Mouse (Mus musculus): ENCODE data around the gene Prr5. TPM values are rescaled to one million over a fixed set of nuclear protein-coding genes. Genes with fewer than 3 reads are reported as not detected.
"Not testable (repeated sequence)": the region's sequence is repeated elsewhere in the genome, so short reads cannot be mapped to it uniquely, and the experiment has no call there.

Prr5 gene
- polyA plus RNA-seq, 1 experiment from 2014 or later: 11.8 TPM

DNA sequence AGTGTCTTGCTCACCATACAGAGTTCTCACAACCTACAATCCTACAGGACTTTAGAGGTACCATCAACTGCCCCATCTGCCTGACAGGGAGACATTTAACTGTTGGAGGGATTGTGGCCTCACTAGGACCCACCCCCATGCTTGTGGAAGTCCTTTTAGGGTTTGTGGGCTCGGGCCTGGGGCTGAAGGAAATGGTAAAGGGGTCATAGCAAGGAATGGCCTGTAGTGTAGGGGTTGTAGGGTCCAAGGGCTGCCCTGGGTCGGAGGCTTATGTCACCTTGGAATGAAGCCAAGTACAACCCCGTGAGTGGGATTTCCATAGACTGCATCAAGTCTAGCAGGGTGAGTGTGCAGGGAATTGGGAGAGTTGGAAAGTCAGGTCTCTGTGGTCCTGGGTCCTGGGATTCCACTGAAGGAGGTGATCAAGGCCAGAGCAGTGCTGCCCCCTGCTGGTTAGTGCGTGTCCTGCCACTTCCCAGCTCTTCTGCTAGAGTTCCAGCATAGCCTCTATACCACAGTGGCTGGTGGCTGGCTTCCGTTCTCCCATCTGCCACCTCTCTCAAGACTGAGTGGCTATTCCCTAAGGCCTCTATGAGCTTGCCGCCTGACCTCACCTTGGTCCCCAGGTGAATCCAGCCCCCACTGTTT lies 30.9 kb downstream of the Prr5 start:
- 51% methylated on average over 6 of the region's 6 CpGs for WGBS
- no peak for ATAC-seq (replicated peaks; ENCODE audit: insufficient number of reproducible peaks, insufficient read depth, low FRiP score, low read depth)
- Histone ChIP-seq H3K27me3 (no peaks in the 10 kb centered on the region), H3K36me3 (0 out of 2 replicates have a peak, but pooled peaks cover 4% of the 10 kb centered on the region), H3K9me3 (replicated peaks) (no peaks in the 10 kb centered on the region), H3K4me3 (no peak overlapping the region), H3K4me1 (replicated peaks) (peaks cover 21% of the 10 kb centered on the region), H3K27ac (no peak overlapping the region), H3K4me2 (no peak overlapping the region), H3K9ac (no peak overlapping the region)

DNA sequence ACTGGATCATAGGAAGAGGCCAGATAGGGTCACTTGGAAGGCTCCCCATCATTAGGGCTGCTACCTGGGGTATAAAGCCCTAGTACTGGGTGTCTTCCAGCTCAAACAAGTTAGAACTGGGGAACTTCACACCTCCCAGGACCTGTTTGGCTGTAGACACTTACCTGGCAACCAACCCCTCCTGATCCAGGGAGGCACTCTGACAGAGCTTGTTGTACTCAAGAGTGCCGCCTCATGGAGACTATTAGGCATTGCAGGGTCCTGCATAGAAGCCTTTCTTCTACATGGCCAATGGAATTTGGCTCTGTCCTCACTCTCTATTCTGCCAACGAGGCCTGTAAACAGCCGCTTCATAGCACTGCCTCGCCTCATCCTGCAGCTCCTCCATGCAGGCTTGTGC lies 32.5 kb downstream of the Prr5 start:
- H3K27ac ChIP-seq: no peak overlapping the region
- ATAC-seq (replicated peaks; ENCODE audit: insufficient number of reproducible peaks, insufficient read depth, low FRiP score, low read depth): no peak
- no peaks in the 10 kb centered on the region for H3K9me3 ChIP-seq (replicated peaks)
- 0 out of 2 replicates have a peak, but pooled peaks cover 4% of the 10 kb centered on the region for H3K36me3 ChIP-seq
- 21% methylated on average over 4 of the region's 4 CpGs for WGBS
- H3K4me3 ChIP-seq: no peak overlapping the region
- H3K4me1 ChIP-seq (replicated peaks): peaks cover 10% of the 10 kb centered on the region
- H3K27me3 ChIP-seq: no peaks in the 10 kb centered on the region
- no peak overlapping the region for H3K9ac ChIP-seq
- no peak overlapping the region for H3K4me2 ChIP-seq

DNA sequence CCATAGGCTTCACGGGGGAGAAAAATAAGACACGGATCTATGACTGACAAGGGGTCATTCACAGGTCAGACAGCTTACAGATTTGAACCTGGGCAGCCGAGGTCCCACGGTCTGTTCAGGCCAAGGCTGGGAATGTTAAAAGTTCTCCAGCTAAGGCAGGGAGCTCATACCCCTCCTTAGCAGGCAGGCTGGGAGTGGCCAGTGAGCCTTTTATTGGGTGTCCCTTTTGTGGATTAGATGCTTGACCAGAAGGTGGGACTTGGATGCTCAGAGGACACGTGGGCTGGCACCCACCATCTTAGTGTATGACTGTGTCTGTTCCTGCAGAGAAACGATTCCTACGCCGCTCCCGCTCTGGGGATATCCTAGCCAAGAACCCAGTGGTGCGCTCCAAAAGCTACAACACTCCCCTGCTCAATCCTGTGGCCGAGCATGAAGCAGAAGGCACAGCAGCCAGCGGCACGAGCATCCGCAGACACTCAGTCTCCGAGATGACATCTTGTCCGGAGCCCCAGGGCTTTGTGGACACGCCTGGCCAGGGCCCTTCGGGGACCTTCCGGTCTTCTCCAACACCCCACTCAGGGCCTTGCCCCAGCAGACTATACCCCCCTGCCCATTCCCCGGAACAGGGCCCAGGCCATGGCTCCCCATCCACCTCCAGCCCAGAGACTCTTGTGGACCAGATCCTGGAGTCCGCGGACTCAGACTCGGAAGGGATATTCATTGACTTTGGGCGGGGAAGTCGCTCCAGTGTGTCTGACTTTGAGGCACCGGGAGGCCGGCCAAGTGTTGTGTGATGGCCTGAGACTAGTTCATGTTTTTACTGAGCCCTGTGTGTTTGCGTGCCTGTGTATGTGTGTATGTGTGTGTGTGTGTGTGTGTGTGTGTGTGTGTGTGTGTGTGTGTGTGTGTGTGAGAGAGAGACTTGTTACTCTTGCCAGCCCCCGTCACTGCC lies 33.2 kb downstream of the Prr5 start:
- Histone ChIP-seq H3K4me3 (no peak overlapping the region), H3K36me3 (0 out of 2 replicates have a peak, but pooled peaks cover 4% of the 10 kb centered on the region)
- WGBS: 84% methylated on average over 29 of the region's 29 CpGs

DNA sequence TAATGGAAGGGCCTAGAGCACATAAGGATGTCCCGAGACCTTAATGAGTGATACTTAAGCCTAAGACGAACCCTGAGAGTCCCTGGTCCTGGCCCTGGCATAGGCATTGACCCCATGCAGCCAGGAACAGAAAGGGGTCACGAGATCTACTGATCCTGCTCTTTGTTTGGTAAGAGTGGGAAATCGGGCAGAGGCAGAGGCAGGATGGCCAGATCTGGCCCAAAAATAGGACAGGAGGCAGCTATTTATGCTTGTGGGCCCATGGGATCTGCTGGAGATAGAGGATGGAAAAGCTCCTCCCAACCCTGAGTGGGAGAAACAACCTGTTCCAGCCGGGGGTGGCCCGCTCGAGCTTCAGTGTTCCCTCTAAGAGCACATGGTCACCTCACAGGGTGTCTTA lies 34.6 kb downstream of the Prr5 start:
- no peak overlapping the region for H3K27ac ChIP-seq
- no peak for ATAC-seq (replicated peaks; ENCODE audit: insufficient number of reproducible peaks, insufficient read depth, low FRiP score, low read depth)
- H3K4me1 ChIP-seq (replicated peaks): no peaks in the 10 kb centered on the region
- 0 out of 2 replicates have a peak, but pooled peaks cover 4% of the 10 kb centered on the region for H3K36me3 ChIP-seq
- 80% methylated on average over 7 of the region's 7 CpGs for WGBS
- H3K4me2 ChIP-seq: no peak overlapping the region
- no peak overlapping the region for H3K4me3 ChIP-seq
- no peak overlapping the region for H3K9ac ChIP-seq
- no peaks in the 10 kb centered on the region for H3K9me3 ChIP-seq (replicated peaks)
- H3K27me3 ChIP-seq: no peaks in the 10 kb centered on the region

More for the DNA sequence above, 33.2 kb downstream of the Prr5 start:
- ATAC-seq (replicated peaks; ENCODE audit: insufficient number of reproducible peaks, insufficient read depth, low FRiP score, low read depth): no peak
- H3K27me3 ChIP-seq: no peaks in the 10 kb centered on the region
- H3K9ac ChIP-seq: no peak overlapping the region
- H3K4me1 ChIP-seq (replicated peaks): peaks cover 3% of the 10 kb centered on the region
- no peaks in the 10 kb centered on the region for H3K9me3 ChIP-seq (replicated peaks)
- H3K4me2 ChIP-seq: no peak overlapping the region
- no peak overlapping the region for H3K27ac ChIP-seq

DNA sequence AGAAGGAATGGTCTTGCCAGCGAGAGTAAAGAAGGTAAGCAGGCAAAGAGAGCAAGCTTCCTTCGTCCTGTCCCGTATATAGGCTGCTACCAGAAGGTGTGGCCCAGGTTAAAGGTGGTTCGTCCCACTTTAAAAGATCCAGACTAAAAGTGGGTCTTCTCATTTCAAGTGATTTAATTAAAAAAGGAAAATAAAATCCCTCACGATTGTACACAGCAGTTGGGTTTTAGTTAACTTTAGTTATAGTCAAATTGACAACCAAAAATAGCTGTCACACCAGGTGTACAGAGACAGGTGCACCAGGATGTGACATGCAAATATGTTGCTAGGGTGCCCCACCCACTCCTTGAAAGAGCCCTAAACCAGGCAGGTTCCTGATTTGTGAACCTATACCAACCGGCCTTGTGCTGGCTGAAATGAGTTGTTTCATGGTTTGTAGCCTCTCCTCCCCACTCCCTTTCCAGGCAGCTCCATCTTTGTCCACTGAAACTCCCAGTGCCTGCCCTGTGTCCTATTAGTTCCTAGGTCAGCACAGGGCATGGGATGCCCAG lies 36.0 kb downstream of the Prr5 start:
- Histone ChIP-seq H3K27ac (no peak overlapping the region), H3K27me3 (no peaks in the 10 kb centered on the region), H3K9ac (no peak overlapping the region), H3K4me3 (no peak overlapping the region), H3K36me3 (0 out of 2 replicates have a peak, but pooled peaks cover 4% of the 10 kb centered on the region), H3K4me1 (replicated peaks) (no peaks in the 10 kb centered on the region), H3K9me3 (replicated peaks) (no peaks in the 10 kb centered on the region), H3K4me2 (no peak overlapping the region)
- no peak for ATAC-seq (replicated peaks; ENCODE audit: insufficient number of reproducible peaks, insufficient read depth, low FRiP score, low read depth)
- 79% methylated on average over 6 of the region's 6 CpGs for WGBS

DNA sequence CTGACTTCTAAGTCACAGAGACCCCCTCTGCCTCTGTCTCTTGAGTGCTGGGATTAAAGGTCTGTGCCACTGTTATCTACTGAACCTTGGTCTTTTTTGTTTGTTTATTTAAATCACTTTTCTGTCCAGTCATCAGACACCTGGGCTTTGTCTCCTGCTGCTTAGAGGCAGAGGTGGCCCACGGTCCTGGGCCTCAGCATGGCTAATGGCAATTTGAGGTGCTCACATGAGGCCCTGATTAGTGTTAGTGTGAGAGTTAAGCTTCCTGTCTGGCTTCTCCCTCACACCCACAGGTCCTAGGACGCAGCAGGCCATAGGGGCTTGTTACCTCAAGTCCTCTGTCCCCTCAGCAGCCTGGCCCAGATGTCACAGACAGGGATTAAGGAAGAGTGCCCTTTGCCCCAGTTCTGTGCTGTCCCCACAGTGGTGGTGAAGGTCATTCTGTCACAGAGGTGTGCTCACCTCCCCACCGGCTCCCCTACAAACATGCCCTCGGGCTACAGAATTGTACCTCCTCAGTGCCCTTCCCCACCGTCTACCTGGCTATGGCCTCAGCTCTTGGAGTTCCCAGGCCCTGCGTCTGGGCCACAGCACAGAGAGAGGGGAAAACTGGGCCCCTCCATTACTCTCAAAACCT lies 37.7 kb downstream of the Prr5 start:
- 0 out of 2 replicates have a peak, but pooled peaks cover 4% of the 10 kb centered on the region for H3K36me3 ChIP-seq
- no peak overlapping the region for H3K9ac ChIP-seq
- no peaks in the 10 kb centered on the region for H3K27me3 ChIP-seq
- H3K4me3 ChIP-seq: no peak overlapping the region
- no peaks in the 10 kb centered on the region for H3K9me3 ChIP-seq (replicated peaks)
- no peak overlapping the region for H3K4me2 ChIP-seq
- ATAC-seq (replicated peaks; ENCODE audit: insufficient number of reproducible peaks, insufficient read depth, low FRiP score, low read depth): no peak
- WGBS: 68% methylated on average over 6 of the region's 6 CpGs
- no peak overlapping the region for H3K27ac ChIP-seq
- peaks cover 7% of the 10 kb centered on the region for H3K4me1 ChIP-seq (replicated peaks)

DNA sequence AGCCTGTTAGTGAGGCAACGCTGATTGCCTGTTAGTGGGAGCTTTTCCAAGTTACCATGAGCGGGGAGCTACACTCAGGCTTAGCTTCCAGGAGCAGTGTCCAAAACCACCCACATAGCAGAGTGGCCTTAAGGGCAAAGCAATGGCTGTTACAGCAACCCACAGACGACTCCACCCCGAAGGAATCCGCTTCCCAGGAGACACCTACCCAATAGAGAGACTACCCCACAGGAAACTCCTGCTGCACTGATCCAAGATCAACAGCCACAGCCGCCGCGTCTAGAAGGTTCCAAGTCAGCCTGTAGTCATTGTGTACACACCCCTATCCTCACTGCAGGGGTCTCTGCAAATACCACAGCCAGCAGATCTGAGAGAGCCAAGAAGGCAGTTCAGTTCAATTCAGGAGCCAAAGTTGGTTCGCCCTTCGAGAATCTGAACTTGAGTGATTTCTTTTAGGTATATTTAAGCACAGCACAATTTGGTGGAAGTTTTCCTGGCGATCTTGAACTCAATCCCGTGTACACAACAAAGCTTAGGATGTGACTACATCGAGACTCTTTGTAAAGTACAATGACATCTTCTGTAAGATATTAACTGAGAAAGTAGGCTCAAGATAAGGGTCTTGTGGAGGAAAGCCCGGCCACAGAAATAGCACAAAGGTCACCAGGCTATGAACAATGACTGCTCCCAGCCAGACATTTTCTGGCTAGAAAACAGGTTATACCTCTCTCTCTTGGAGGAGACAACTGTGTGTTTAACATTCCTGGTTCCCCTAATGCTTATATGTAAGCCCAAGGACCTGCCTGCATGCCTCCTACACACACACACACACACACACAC lies 43.4 kb downstream of the Prr5 start:
- peak; percentile 44 for ATAC-seq (replicated peaks; ENCODE audit: insufficient number of reproducible peaks, insufficient read depth, low FRiP score, low read depth)
- no peaks in the 10 kb centered on the region for H3K9me3 ChIP-seq (replicated peaks)
- no peak overlapping the region for H3K4me3 ChIP-seq
- no peak overlapping the region for H3K4me2 ChIP-seq
- no peaks in the 10 kb centered on the region for H3K27me3 ChIP-seq
- no peaks in the 10 kb centered on the region for H3K36me3 ChIP-seq
- 36% methylated on average over 14 of the region's 14 CpGs for WGBS
- H3K4me1 ChIP-seq (replicated peaks): peaks cover 31% of the 10 kb centered on the region
- no peak overlapping the region for H3K9ac ChIP-seq
- peak overlapping the region; percentile 74 for H3K27ac ChIP-seq

DNA sequence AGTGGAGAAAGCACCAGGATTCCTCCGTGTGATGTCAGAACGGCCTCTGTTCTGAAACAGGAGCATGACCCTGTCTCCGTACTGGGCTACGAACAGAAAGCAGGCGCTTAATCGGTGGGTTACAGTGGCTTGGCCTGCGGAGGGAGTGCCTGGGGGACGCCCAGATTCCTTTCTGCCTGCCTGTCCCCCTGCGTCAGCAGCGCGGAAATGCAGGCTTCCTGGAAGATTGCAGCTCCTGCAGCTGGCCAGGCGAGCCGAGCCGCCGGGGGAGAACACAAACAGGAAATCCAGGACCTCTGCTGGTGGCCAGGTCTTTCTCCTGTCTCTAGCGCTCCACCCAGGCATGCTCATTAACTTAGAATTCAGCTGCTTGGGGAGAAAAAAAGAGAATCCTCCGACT lies 45.3 kb downstream of the Prr5 start:
- no peaks in the 10 kb centered on the region for H3K27me3 ChIP-seq
- no peaks in the 10 kb centered on the region for H3K9me3 ChIP-seq (replicated peaks)
- peak; percentile 82 for ATAC-seq (replicated peaks; ENCODE audit: insufficient number of reproducible peaks, insufficient read depth, low FRiP score, low read depth)
- H3K4me2 ChIP-seq: peak overlapping the region; percentile 57
- 1% methylated on average over 17 of the region's 17 CpGs for WGBS
- peaks cover 34% of the 10 kb centered on the region for H3K4me1 ChIP-seq (replicated peaks)
- H3K4me3 ChIP-seq: peak overlapping the region; percentile 31
- no peaks in the 10 kb centered on the region for H3K36me3 ChIP-seq
- peak overlapping the region; percentile 41; the same call in 1 of the 2 replicates for H3K9ac ChIP-seq
- peak overlapping the region; percentile 73 for H3K27ac ChIP-seq

DNA sequence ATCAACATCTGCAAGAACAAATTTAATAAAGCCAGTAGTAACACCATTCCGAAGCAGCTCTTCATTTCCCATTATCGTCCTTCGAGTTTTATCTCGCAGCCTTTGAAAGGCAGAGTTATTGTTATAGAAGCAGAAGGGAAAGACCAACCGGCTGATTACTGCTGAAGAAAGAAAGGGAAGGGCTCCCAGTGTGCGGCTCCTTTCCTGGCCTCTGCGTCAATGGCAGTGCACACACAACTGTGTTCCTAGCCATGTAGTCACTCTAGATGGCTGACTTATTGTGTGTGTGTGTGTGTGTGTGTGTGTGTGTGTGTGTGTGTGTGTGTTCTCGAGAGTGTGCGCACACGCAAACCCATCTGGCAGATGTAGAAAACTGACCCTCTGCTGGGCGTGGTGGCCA lies 45.7 kb downstream of the Prr5 start:
- H3K9ac ChIP-seq: peak overlapping the region; percentile 41; the same call in 1 of the 2 replicates
- H3K27me3 ChIP-seq: 0 out of 2 replicates have a peak, but pooled peaks cover 3% of the 10 kb centered on the region
- 34% methylated on average over 11 of the region's 11 CpGs for WGBS
- H3K4me3 ChIP-seq: peak overlapping the region; percentile 31
- H3K27ac ChIP-seq: peak overlapping the region; percentile 73
- no peaks in the 10 kb centered on the region for H3K36me3 ChIP-seq
- ATAC-seq (replicated peaks; ENCODE audit: insufficient number of reproducible peaks, insufficient read depth, low FRiP score, low read depth): no peak
- peaks cover 38% of the 10 kb centered on the region for H3K4me1 ChIP-seq (replicated peaks)
- peak overlapping the region; percentile 57 for H3K4me2 ChIP-seq
- H3K9me3 ChIP-seq (replicated peaks): no peaks in the 10 kb centered on the region

DNA sequence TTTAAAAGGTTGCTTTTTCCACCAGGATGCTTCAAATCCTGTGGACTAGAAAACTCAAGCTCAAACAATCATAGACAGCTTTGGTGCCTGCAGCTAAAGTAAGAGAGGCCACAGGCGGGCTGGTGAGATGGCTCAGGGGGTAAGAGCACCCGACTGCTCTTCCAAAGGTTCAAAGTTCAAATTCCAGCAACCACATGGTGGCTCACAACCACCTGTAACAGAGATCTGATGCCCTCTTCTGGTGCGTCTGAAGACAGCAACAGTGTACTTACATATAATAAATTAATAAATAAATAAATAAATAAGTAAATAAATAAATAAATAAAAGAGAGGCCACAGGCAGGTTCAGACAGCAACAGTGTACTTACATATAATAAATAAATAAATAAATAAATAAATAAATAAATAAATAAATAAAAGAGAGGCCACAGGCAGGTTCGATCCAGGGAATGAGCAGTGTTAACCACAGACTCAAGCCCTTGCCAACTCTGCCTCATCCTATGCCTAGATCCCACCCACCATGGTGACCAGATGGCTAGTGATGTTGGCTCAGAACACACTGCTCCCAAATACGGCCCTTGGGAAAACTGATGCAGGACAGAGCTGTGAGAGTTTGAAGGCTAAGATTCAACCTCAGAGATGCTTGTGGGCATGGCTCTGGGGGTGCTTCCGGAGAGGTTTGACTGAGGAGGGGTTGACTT lies 48.3 kb downstream of the Prr5 start:
- H3K9me3 ChIP-seq (replicated peaks); H3K36me3 ChIP-seq; H3K4me3 ChIP-seq; H3K9ac ChIP-seq; H3K27me3 ChIP-seq; H3K4me2 ChIP-seq; ATAC-seq (replicated peaks; ENCODE audit: insufficient number of reproducible peaks, insufficient read depth, low FRiP score, low read depth); H3K27ac ChIP-seq: not testable (repeated sequence)
- H3K4me1 ChIP-seq (replicated peaks): peaks cover 32% of the 10 kb centered on the region
- 72% methylated on average over 6 of the region's 6 CpGs for WGBS
